Mouse (Mus musculus) heart, adult 18-20 months (tissue): ENCODE measurements at regions not wholly inside any gene's neighbourhood (a gene's known extent, or its start where the extent isn't known, plus 50 kb on each side); places are given as distances from the start of the nearest gene placed in this dataset.
"Not testable (repeated sequence)": the region's sequence is repeated elsewhere in the genome, so short reads cannot be mapped to it uniquely, and the experiment has no call there.

Experiments
- DNase-seq, 2 experiments: peaks; one replicate each; pipeline ENCODE4 v3.0.0; 2021 to 2022; ENCODE audit warnings: mixed read lengths in 1 of 2

- DNase-seq, result no peak
These were observed 551.2 kb downstream of the Tlr4 start for GRCm38 (mm10) chr4:67378632-67379031.

GRCm38 (mm10) chr4:67387834-67388233, 560.5 kb downstream of the Tlr4 start:
- DNase-seq, result no peak

DNA sequence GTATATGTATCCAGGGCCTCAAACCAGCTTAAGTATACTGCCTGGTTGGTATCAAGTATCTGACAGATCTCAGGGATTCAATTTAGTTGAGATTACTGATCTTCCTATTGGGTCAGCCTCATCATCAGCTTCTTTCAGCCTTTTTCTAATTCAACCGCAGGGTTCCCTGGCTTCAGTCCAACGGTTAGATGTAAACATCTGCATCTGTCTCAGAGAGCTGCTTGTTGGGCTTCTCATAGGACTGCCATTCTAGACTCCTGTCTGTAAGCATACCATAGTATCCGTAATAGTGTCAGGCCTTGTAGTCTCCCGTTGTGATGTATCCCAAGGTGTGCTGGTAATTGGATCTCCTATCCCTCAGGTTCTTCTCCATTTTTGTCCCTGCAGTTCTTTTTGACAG, 575.6 kb downstream of the Tlr4 start:
- no peak for DNase-seq

GRCm38 (mm10) chr4:67424064-67424463, 596.7 kb downstream of the Tlr4 start:
- no peak for DNase-seq

- no peak for DNase-seq
These were observed 598.3 kb downstream of the Tlr4 start for GRCm38 (mm10) chr4:67425712-67426111.

- DNase-seq, result no peak
These were observed 620.5 kb downstream of the Tlr4 start for GRCm38 (mm10) chr4:67447835-67448234.

DNA sequence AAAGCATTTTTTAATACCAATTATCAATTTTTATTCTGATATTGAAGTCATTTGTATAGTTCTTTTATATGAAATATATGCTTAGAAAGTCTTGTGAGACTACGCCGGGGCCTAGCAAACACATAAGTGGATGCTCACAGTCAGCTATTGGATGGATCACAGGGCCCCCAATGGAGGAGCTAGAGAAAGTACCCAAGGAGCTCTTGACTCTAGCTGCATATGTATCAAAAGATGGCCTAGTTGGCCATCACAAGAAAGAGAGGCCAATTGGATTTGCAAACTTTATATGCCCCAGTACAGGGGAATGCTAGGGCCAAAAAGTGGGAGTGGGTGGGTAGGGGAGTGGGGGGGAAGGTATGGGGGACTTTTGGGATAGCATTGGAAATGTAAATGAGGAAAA, 632.5 kb downstream of the Tlr4 start:
- not testable (repeated sequence) for DNase-seq

DNA sequence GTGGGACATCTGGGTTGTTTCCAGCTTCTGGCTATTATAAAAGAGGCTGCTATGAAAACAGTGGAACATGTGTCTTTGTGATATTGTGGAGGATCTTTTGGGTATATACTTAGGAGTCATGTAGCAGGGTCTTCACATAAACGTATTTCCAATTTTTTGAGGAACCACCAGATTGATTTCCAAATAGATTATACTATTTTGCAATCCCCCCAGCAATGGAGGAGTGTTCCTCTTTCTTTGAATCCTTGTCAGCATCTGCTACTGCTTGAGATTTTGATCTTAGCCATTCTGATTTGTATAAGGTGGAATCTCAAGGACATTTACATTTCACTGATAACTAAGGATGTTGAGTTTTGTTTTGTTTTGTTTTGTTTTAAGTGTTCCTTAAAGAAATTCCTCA, 645.6 kb downstream of the Tlr4 start:
- no peak for DNase-seq

DNA sequence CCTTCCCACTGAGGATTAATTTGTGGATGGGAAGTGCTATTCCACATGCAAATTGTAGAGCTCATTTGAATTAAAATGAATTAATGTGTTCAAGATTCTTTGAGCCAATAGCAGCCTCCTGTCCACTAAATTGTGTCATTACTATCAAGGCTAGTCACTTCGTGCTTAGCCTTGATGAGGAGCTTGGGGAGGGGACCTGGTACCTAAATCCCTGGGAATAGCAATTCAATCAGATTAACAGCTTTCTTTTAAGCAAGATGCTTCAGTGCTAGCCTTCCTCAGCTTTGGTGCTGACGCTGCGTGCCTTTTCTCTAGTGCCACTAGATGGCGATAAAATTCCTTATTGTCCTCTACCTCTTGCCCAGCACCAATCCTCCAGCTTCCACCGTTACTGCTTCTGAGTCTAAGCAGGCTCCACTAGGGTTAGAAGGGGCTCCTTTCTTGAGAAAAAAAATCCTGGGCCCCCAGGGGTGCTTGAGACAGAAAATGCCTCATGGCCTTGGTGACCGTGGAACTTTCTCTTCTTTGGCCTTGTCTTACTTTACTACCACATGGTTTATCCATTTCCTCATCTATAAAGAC, 650.0 kb downstream of the Tlr4 start:
- peak in 1 of 2 experiments; percentile 4 for DNase-seq

DNA sequence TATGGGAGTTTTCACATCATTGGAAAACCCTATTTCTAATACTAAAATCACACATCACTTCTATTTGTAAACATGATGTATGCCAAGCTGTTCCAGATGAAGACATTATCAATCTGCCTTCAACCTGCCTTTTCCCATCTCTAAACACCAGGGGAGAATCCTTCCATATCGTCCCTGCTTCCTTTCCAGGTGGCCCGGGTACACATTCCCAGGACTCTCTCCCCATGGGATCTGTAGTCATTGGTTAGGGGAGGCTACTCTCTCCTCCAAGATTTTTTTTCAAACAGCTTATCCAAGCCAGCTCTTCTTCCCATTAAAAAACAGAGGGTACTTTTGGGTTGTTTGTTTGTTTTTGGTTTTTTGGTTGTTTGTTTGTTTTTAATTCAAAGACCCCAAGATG, 650.7 kb downstream of the Tlr4 start:
- no peak for DNase-seq

GRCm38 (mm10) chr4:67522235-67522634, 694.9 kb downstream of the Tlr4 start:
- DNase-seq, result no peak

DNA sequence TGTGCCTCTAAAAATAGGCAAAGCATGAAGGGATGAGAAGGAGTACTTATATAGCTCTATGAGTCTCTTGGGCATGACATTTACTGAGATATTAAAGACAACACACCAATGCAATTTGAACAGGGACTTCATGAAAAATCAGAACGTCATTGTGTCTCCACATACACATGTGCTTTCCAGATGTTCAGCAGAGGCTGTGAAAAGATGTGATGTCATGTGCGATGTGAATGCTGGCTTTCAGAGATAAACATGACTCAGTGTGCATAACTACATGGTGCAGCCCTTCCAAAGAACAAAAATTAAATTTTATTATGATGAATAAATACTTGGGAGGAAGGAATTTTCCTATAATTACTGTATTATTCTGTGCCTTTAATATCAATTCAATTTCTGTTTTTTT, 695.8 kb downstream of the Tlr4 start:
- DNase-seq, result no peak

GRCm38 (mm10) chr4:67529586-67529985, 702.2 kb downstream of the Tlr4 start:
- DNase-seq, result no peak

- no peak for DNase-seq
These were observed 712.1 kb downstream of the Tlr4 start for GRCm38 (mm10) chr4:67539466-67539865.

- DNase-seq, result no peak
These were observed 718.6 kb downstream of the Tlr4 start for GRCm38 (mm10) chr4:67546013-67546412.

GRCm38 (mm10) chr4:67547957-67548356, 720.6 kb downstream of the Tlr4 start:
- no peak for DNase-seq

- no peak for DNase-seq
These were observed 726.1 kb downstream of the Tlr4 start for GRCm38 (mm10) chr4:67553511-67553910.

DNA sequence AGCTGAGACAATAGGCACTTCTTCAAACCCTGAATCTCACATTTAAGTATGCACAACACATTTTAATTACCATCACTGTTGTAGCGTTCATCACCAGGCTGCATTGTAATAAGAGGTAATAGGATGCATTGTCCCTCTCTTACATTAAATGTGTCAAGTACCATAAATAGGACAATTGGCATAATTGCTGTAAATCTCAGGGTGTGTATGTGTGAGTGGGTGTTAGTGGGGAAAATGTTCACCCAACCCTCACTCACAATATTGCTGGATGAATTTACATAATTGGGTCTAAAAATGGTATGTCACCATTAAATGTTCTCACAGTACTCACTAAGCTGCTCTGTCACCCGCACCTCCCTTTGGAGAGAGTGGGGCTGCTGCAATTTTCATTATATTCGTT, 747.4 kb downstream of the Tlr4 start:
- no peak for DNase-seq

GRCm38 (mm10) chr4:67589501-67589900, 762.1 kb downstream of the Tlr4 start:
- DNase-seq, result no peak

DNA sequence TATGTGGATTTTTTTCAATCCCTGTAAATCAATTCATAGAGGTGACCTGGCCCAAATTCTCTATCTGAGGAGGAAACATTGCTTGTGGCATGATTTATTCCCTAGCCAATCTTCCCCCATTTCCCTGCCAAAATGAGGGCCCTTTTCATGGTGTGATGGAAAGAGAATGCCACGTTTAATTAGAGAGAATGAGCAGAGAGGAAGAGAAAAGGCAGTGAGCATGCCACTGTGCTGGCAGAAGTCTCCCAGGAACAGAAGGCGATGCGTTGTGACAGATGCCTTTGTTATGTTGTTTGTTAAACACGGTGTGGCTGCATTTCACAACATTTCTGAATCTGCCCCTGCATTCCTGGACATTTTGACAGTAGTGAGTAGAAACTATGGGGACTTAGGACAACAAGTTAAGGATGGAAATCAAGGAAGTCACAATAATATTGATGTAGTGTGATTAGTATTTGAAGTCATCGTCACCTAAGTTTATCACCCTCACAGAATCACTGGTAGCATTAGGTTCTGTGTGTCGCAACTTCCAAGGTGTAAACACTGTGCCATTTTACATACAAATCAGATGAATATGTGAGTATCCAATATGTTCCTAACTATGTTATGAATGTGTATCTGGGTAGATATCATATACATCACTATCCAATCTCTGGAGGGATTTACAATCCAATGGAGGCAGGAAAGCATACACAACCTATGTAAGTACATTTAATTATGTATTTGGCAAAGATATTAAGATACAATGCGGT, 762.8 kb downstream of the Tlr4 start:
- DNase-seq, result no peak

DNA sequence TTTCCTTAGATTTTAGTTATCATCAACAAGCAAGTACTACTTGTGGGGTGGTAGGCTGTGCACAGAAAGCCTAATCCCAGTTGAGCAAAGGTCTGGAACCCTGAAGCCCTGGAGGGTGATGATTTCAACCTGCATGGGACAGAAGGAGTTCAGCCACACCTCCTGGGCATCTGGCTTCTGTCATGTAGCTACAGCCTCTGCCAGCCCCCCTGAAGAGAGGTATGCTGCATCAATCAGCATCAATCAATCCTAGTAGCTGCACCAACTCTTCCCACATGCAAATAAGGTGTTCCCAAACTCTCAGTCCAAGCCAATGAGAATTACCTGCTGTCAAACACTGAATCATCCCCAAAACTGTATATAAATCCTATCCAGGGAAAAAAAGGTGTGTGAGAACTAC, 779.8 kb downstream of the Tlr4 start:
- DNase-seq, result no peak

- no peak for DNase-seq
These were observed 787.2 kb downstream of the Tlr4 start for GRCm38 (mm10) chr4:67614486-67615067.

- no peak for DNase-seq
These were observed 799.3 kb downstream of the Tlr4 start for GRCm38 (mm10) chr4:67626641-67627040.

DNA sequence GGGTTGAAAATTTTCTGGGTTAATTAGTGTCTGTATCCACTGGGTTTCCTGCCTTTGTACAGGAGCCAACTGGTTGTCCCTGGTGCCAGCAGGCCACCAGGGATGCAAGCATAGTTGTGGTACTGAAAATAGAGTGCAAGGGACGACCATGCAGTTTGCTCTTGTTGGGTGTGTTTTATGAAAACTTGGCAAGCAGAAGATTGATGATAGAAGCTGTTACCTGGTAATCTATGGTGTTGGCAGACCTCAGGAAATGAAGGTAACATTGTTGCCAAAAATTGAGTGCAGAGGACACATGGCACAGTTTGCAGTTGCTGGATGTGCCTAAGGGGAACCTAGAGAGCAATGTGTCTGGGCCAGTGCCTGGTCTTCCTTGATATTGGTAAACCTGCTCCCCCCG, 818.7 kb downstream of the Tlr4 start:
- DNase-seq, result no peak
